Mouse (Mus musculus) ES-E14 (cell line): ENCODE results near the gene Tubb2a. TPM values are rescaled to one million over a fixed set of nuclear protein-coding genes. Genes with fewer than 3 reads are reported as not detected.
A peak's percentile ranks its signal among the peaks of the same experiment; 100 is the strongest.

Source experiments
- DNase-seq: peaks from one replicate; pipeline ENCODE4 v3.0.0-alpha.2; 2013; ENCODE audit warnings: low read depth, low spot score
- H3K27ac ChIP-seq: 2 replicates; pipeline ENCODE4 v1.5.1; 2012; ENCODE audit warnings: low read depth, mild to moderate bottlenecking, low read length, moderate library complexity, mixed read lengths; ENCODE audit not compliant: poor library complexity, insufficient read depth, severe bottlenecking
- H3K36me3 ChIP-seq: 2 replicates; pipeline ENCODE4 v1.6.1; 2012; ENCODE audit warnings: mild to moderate bottlenecking, low read length, moderate library complexity, mixed read lengths; ENCODE audit not compliant: control insufficient read depth, poor library complexity, insufficient read depth, severe bottlenecking
- H3K4me1 ChIP-seq, 2 experiments: fragments of 150-350 bp in 1 of 2; sonication (generic) in 1 of 2; 2 replicates each; pipeline ENCODE4 v1.6.1; 2012; ENCODE audit warnings: low read length in 2 of 2, mild to moderate bottlenecking in 1 of 2, mixed read lengths in 1 of 2; ENCODE audit not compliant: control insufficient read depth in 2 of 2, insufficient read depth in 2 of 2, poor library complexity in 1 of 2
- H3K4me3 ChIP-seq, 2 experiments: fragments of 150-350 bp in 1 of 2; sonication (generic) in 1 of 2; 2 replicates each; pipeline ENCODE4 v1.5.1; 2012; ENCODE audit warnings: low read length in 2 of 2, low read depth in 1 of 2, mild to moderate bottlenecking in 1 of 2, mixed read lengths in 1 of 2; ENCODE audit not compliant: insufficient read depth in 1 of 2, poor library complexity in 1 of 2, severe bottlenecking in 1 of 2
- H3K9ac ChIP-seq: 2 replicates; pipeline ENCODE4 v1.6.1; 2012; ENCODE audit warnings: low read depth, mild to moderate bottlenecking, low read length, mixed read lengths; ENCODE audit not compliant: poor library complexity, insufficient read depth, severe bottlenecking
- H3K9me3 ChIP-seq: fragments of 150-350 bp; sonication (generic); 2 replicates; pipeline ENCODE4 v1.6.1; 2012; ENCODE audit warnings: low read depth, mild to moderate bottlenecking, low read length; ENCODE audit not compliant: control insufficient read depth, insufficient read depth
- CHD2 ChIP-seq: IDR thresholded peaks from 2 replicates; pipeline ENCODE4 v1.6.1; 2014; ENCODE audit warnings: mild to moderate bottlenecking, low read depth, low read length, inconsistent platforms
- HCFC1 ChIP-seq: IDR thresholded peaks from 2 replicates; pipeline ENCODE4 v1.6.1; 2012; ENCODE audit warnings: low read length, inconsistent platforms, borderline replicate concordance; ENCODE audit not compliant: insufficient read depth
- MAFK ChIP-seq: IDR thresholded peaks from 2 replicates; pipeline ENCODE4 v1.6.1; 2014; ENCODE audit warnings: mild to moderate bottlenecking, low read depth, low read length, inconsistent platforms; ENCODE audit not compliant: insufficient read depth
- ZC3H11A ChIP-seq: IDR thresholded peaks from 2 replicates; pipeline ENCODE4 v1.6.1; 2012; ENCODE audit warnings: low read depth, mild to moderate bottlenecking, inconsistent platforms, low read length, borderline replicate concordance
- ZNF384 ChIP-seq: IDR thresholded peaks from 2 replicates; pipeline ENCODE4 v1.6.1; 2012; ENCODE audit warnings: low read depth, low read length, inconsistent platforms
- in situ Hi-C, 2 experiments: fragments of 600-800 bp; cut with MboI; formaldehyde crosslinking; loops; one replicate each; pipeline ENCODE4 v1.15.1; 2025; ENCODE audit warnings: low sequenced_read_pairs in 2 of 2, inconsistent platforms in 1 of 2; ENCODE audit not compliant: unreplicated experiment in 2 of 2
- total RNA-seq: library from RNA; depleted of rRNA; stranded (reverse); fragments of 300-350 nt; gene quantifications from 2 replicates; pipeline ENCODE4 v1.2.3, GENCODE M21; 2012

Gene Tubb2a
- total RNA-seq, 1 experiment = 62.2 TPM

DNA sequence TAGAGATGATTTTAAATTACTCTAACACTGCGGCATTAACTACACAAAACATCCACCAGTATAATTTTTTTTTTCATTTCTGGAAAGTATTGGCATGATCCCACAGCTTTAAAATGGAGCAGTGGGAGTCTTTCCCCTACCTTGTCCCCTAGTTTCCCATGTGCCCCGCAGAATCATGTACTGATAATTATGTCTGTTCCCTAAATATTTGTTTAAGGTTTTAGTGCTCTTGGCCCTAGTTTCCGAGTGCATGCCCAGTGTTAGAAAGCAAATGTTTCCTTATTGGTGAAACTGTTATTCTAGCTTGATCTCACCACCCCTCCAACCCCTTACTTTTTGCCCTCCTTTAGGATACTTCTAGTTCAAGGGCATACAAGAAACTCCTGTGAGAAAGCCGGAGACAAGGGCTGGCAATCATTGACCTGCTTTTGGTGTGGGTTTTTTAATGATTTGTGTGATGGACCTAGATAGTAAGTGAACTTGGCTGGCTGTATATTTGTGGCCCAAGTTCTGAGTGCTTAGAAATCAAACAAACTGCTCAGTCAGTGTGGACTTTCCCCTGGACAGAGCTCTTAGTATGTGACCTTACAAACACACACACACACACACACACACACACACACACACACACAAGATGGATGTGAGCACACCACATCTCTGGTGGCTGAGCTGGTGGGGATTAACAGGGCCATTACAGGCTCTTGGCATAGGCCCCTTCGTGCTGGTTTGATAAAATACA lies 32.1 kb downstream of the Tubb2a start:
- TF ChIP-seq MAFK = no peak
- no peak for TF ChIP-seq CHD2
- H3K4me1 ChIP-seq = peaks cover 2 to 4% of the 10 kb centered on the region in 2 experiments; a peak in 1 of 4 replicates
- in situ Hi-C loops = no loop called here
- H3K36me3 ChIP-seq = no peaks in the 10 kb centered on the region; the same call in 1 of the 2 replicates
- DNase-seq = no peak
- no peak overlapping the region for H3K4me3 ChIP-seq
- no peak overlapping the region for H3K27ac ChIP-seq
- no peaks in the 10 kb centered on the region for H3K9me3 ChIP-seq
- H3K9ac ChIP-seq = no peak overlapping the region

DNA sequence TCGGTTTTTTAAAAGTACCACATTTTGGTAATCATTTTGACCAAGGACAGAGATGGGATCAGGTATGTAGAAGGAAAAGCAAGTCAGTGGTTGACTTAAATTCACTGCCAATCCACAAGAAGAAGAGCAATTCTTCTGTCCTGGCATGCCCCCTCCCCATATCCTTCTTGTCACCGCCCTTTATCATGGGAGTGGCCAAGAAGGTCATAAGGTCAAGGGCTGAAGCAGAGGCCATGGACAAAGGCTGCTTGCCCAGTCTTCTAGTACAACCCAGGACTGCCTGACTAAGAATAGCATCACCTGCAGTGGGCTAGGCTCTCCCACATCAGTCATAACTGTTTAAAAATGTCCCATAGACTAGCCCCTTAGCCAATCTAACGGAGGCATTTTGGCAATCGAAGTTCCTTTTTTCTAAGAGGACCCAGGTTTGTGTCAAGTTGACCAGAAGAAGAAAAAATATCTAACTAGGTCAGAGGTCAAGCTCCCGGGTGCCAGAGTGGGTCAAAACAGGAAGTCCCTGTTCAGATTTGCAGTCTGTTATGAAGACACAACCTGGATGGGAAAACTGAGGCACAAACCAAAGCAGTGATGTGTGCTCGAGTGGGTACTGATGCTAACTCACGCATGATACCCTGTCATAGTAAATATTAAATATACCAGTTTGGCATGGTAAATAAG lies 34.0 kb downstream of the Tubb2a start:
- in situ Hi-C loops = no loop called here
- Histone ChIP-seq H3K4me3 (no peak overlapping the region), H3K9ac (no peak overlapping the region), H3K9me3 (no peaks in the 10 kb centered on the region), H3K27ac (no peak overlapping the region), H3K4me1 (peaks cover 2 to 4% of the 10 kb centered on the region in 2 experiments; a peak in 1 of 4 replicates), H3K36me3 (no peaks in the 10 kb centered on the region; the same call in 1 of the 2 replicates)
- no peak for TF ChIP-seq CHD2
- no peak for TF ChIP-seq MAFK
- no peak for TF ChIP-seq ZC3H11A
- no peak for TF ChIP-seq HCFC1
- no peak for TF ChIP-seq ZNF384
- no peak for DNase-seq

DNA sequence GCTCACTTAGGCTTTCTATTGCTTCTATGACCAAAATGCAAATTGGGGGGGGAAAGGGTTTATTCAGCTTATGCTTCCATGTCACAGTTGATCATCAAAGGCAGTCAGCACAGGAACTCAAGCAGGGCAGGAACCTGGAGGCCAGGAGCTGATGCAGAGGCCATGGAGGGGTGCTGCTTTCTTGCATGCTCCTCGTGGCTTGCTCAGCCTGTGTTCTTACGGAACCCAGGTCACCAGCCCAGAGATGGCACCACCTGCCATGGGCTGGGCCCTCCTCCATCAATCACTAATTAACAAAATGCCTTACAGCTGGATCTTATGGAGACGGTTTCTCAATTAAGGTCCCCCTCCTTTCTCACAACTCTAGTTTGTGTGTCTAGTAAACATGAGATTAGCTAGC lies 37.7 kb downstream of the Tubb2a start:
- H3K4me3 ChIP-seq = no peak overlapping the region
- in situ Hi-C loops = no loop called here
- TF ChIP-seq ZNF384 = no peak
- TF ChIP-seq HCFC1 = no peak
- no peak for TF ChIP-seq ZC3H11A
- no peak for TF ChIP-seq MAFK
- no peak for TF ChIP-seq CHD2

GRCm38 (mm10) chr13:34038901-34039341 lies 38.9 kb downstream of the Tubb2a start:
- 0 out of 4 replicates have a peak overlapping the region, but pooled peaks of 1 of the 2 experiments have one; percentile 94 for H3K4me3 ChIP-seq
- no peaks in the 10 kb centered on the region for H3K9me3 ChIP-seq
- in situ Hi-C loops = no loop called here
- H3K36me3 ChIP-seq = 0 out of 2 replicates have a peak, but pooled peaks cover 1% of the 10 kb centered on the region
- no peak for DNase-seq
- H3K4me1 ChIP-seq = peaks cover 4 to 7% of the 10 kb centered on the region in 2 experiments; a peak in 1 of 4 replicates
- no peak overlapping the region for H3K27ac ChIP-seq
- no peak for TF ChIP-seq ZNF384
- no peak for TF ChIP-seq CHD2
- TF ChIP-seq ZC3H11A = no peak
- no peak for TF ChIP-seq MAFK
- no peak for TF ChIP-seq HCFC1
- no peak overlapping the region for H3K9ac ChIP-seq

More for the DNA sequence above, 37.7 kb downstream of the Tubb2a start:
- Histone ChIP-seq H3K9me3 (no peaks in the 10 kb centered on the region), H3K27ac (no peak overlapping the region), H3K36me3 (no peaks in the 10 kb centered on the region), H3K4me1 (peaks cover 6 to 7% of the 10 kb centered on the region in 2 experiments; a peak in 1 of 4 replicates), H3K9ac (no peak overlapping the region)
- DNase-seq = no peak
